ENCODE assay signal across 9 mouse cellular contexts in the genomic region with DNA sequence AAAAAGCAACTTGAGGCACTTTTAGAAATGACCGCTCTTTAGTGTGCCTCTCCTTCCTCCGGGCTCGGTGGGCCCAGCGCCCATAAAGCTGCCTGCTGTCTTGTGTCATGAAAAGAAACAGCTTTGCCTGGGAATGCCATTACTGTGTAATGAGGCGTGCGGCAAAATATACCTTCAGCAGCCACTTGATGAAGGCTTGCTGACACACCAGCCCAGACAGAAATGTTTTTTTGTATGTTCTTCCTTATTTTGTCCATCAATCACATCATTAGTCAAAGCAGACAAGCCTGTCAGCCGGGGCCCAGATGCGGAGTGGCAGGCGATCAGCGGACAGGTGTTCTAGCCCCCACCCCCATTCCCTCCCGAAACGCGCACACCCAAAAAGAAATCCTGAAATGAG.
DNase-seq lines count a peak whose midpoint lies in the region; ATAC-seq and TF ChIP-seq lines count a peak whose summit lies in the region.
"Had no signal": no experiment of that assay in that cellular context is flagged by ENCODE, and none has a peak within 500 bp of the region (broad histone marks: within the 10 kb centered on the region; RNA-seq: fewer than 3 reads in every experiment).

No protein-coding gene starts in this region.

- no peaks in the 10 kb centered on the region for H3K36me3 ChIP-seq in lung, postnatal 0 days (ENCODE audit: insufficient read depth, low read length)
- no peaks in the 10 kb centered on the region for H3K36me3 ChIP-seq in forebrain, embryonic 14.5 days (ENCODE audit: control insufficient read depth, insufficient read depth, low read length)
- H3K36me3 ChIP-seq in limb, embryonic 11.5 days (ENCODE audit: control insufficient read depth, insufficient read depth, low read length): no peaks in the 10 kb centered on the region
- H3K36me3 ChIP-seq in stomach, postnatal 0 days (ENCODE audit: control insufficient read depth, insufficient read depth, low read length): no peaks in the 10 kb centered on the region
- no peaks in the 10 kb centered on the region for H3K36me3 ChIP-seq in midbrain, embryonic 11.5 days (ENCODE audit: control insufficient read depth, insufficient read depth, low read length)
- H3K36me3 ChIP-seq: embryonic facial prominence, embryonic 15.5 days had no signal

- no peak overlapping the region for H3K4me2 ChIP-seq in lung, postnatal 0 days (replicated peaks; ENCODE audit: low read depth, low read length)
- H3K4me2 ChIP-seq in forebrain, embryonic 14.5 days (ENCODE audit: low read length): peak overlapping the region; percentile 31
- peak overlapping the region; percentile 26 for H3K4me2 ChIP-seq in limb, embryonic 11.5 days (ENCODE audit: low read depth, severe bottlenecking)
- 0 out of 2 replicates have a peak overlapping the region, but pooled peaks have one; percentile 5 for H3K4me2 ChIP-seq in stomach, postnatal 0 days (replicated peaks; ENCODE audit: low read depth)
- H3K4me2 ChIP-seq in midbrain, embryonic 11.5 days: no peak overlapping the region
- H3K4me2 ChIP-seq: embryonic facial prominence, embryonic 15.5 days had no signal

- TF ChIP-seq EP300 in lung, postnatal 0 days (IDR thresholded peaks at IDR 0.05): no peak
- no peak for TF ChIP-seq EP300 in stomach, postnatal 0 days (optimal IDR thresholded peaks at IDR 0.05)

- H3K9me3 ChIP-seq in lung, postnatal 0 days (ENCODE audit: low read length): no peaks in the 10 kb centered on the region
- H3K9me3 ChIP-seq in forebrain, embryonic 14.5 days (replicated peaks; ENCODE audit: control insufficient read depth, low read length): no peaks in the 10 kb centered on the region
- no peaks in the 10 kb centered on the region for H3K9me3 ChIP-seq in limb, embryonic 11.5 days (ENCODE audit: control insufficient read depth, low read length)
- no peaks in the 10 kb centered on the region for H3K9me3 ChIP-seq in stomach, postnatal 0 days (ENCODE audit: control insufficient read depth, low read length)
- no peaks in the 10 kb centered on the region for H3K9me3 ChIP-seq in midbrain, embryonic 11.5 days (ENCODE audit: control insufficient read depth, low read length)
- H3K9me3 ChIP-seq: embryonic facial prominence, embryonic 15.5 days had no signal

- H3K4me1 ChIP-seq in lung, postnatal 0 days (ENCODE audit: insufficient read depth, low read depth, low read length): no peaks in the 10 kb centered on the region
- H3K4me1 ChIP-seq in forebrain, embryonic 14.5 days (ENCODE audit: control insufficient read depth, insufficient read depth, low read length): peaks cover 16% of the 10 kb centered on the region; the same call in 1 of the 2 replicates
- peaks cover 19% of the 10 kb centered on the region for H3K4me1 ChIP-seq in limb, embryonic 11.5 days (ENCODE audit: control insufficient read depth, insufficient read depth, low read length)
- H3K4me1 ChIP-seq in stomach, postnatal 0 days (replicated peaks; ENCODE audit: control insufficient read depth, insufficient read depth): no peaks in the 10 kb centered on the region
- no peaks in the 10 kb centered on the region for H3K4me1 ChIP-seq in midbrain, embryonic 11.5 days (ENCODE audit: control insufficient read depth, insufficient read depth, low read length)
- H3K4me1 ChIP-seq: embryonic facial prominence, embryonic 15.5 days had no signal

- no peak overlapping the region for H3K27ac ChIP-seq in lung, postnatal 0 days (ENCODE audit: low read length)
- no peak overlapping the region for H3K27ac ChIP-seq in forebrain, embryonic 14.5 days (ENCODE audit: low read depth, low read length)
- 0 out of 2 replicates have a peak overlapping the region, but pooled peaks have one; percentile 10 for H3K27ac ChIP-seq in limb, embryonic 11.5 days (replicated peaks; ENCODE audit: low read depth, low read length)
- H3K27ac ChIP-seq in stomach, postnatal 0 days (replicated peaks): no peak overlapping the region
- H3K27ac ChIP-seq in midbrain, embryonic 11.5 days (ENCODE audit: low read depth, low read length): no peak overlapping the region
- H3K27ac ChIP-seq: embryonic facial prominence, embryonic 15.5 days had no signal

- H3K27me3 ChIP-seq in lung, postnatal 0 days (replicated peaks; ENCODE audit: insufficient read depth, low read length): no peaks in the 10 kb centered on the region
- no peaks in the 10 kb centered on the region for H3K27me3 ChIP-seq in forebrain, embryonic 14.5 days (replicated peaks; ENCODE audit: control insufficient read depth, insufficient read depth, low read length)
- no peaks in the 10 kb centered on the region for H3K27me3 ChIP-seq in limb, embryonic 11.5 days (ENCODE audit: control insufficient read depth, insufficient read depth, low read length)
- H3K27me3 ChIP-seq in stomach, postnatal 0 days (ENCODE audit: control insufficient read depth, insufficient read depth, low read length): no peaks in the 10 kb centered on the region
- H3K27me3 ChIP-seq in midbrain, embryonic 11.5 days (ENCODE audit: control insufficient read depth, insufficient read depth, low read length): no peaks in the 10 kb centered on the region
- H3K27me3 ChIP-seq: embryonic facial prominence, embryonic 15.5 days had no signal

- no peak overlapping the region for H3K4me3 ChIP-seq in lung, postnatal 0 days (ENCODE audit: low read depth, low read length)
- no peak overlapping the region for H3K4me3 ChIP-seq in forebrain, embryonic 14.5 days (ENCODE audit: low read depth, low read length)
- no peak overlapping the region for H3K4me3 ChIP-seq in limb, embryonic 11.5 days (ENCODE audit: low read depth, low read length)
- no peak overlapping the region for H3K4me3 ChIP-seq in stomach, postnatal 0 days (ENCODE audit: low read depth, low read length)
- H3K4me3 ChIP-seq in midbrain, embryonic 11.5 days (ENCODE audit: low read depth, low read length): no peak overlapping the region
- H3K4me3 ChIP-seq: embryonic facial prominence, embryonic 15.5 days had no signal

- DNase-seq in lung, postnatal 0 days (ENCODE audit: low spot score): peak; percentile 51
- DNase-seq in lung, postnatal 36 days: no peak
- peak; percentile 65 for DNase-seq in forebrain, embryonic 14.5 days (ENCODE audit: low spot score)
- peak; percentile 77 for DNase-seq in limb, embryonic 11.5 days (ENCODE audit: low spot score)
- DNase-seq in stomach, postnatal 0 days (ENCODE audit: low spot score): no peak
- DNase-seq in adrenal gland, postnatal 36 days: no peak
- no peak for DNase-seq in midbrain, embryonic 11.5 days (ENCODE audit: low spot score, missing footprints)
- DNase-seq: gastrocnemius, postnatal 14 days had no signal

- H3K9ac ChIP-seq in lung, postnatal 0 days (replicated peaks; ENCODE audit: low read depth): no peak overlapping the region
- H3K9ac ChIP-seq in forebrain, embryonic 14.5 days (ENCODE audit: low read length): no peak overlapping the region
- no peak overlapping the region for H3K9ac ChIP-seq in limb, embryonic 11.5 days (ENCODE audit: low read length)
- H3K9ac ChIP-seq in stomach, postnatal 0 days (ENCODE audit: low read length): no peak overlapping the region
- H3K9ac ChIP-seq in midbrain, embryonic 11.5 days (ENCODE audit: low read length): no peak overlapping the region
- H3K9ac ChIP-seq: embryonic facial prominence, embryonic 15.5 days had no signal

- TF ChIP-seq CTCF in lung, postnatal 0 days (IDR thresholded peaks at IDR 0.05): no peak
- TF ChIP-seq CTCF in stomach, postnatal 0 days (IDR thresholded peaks at IDR 0.05; ENCODE audit: low read depth): no peak

- ATAC-seq in lung, postnatal 0 days: peak; percentile 55; the same call in 1 of the 2 replicates
- ATAC-seq in forebrain, embryonic 14.5 days: peak; percentile 79
- peak; percentile 46; the same call in 1 of the 2 replicates for ATAC-seq in limb, embryonic 11.5 days (ENCODE audit: insufficient number of reproducible peaks, low FRiP score, low TSS enrichment, low read depth)
- no peak for ATAC-seq in stomach, postnatal 0 days (ENCODE audit: low FRiP score, low TSS enrichment)
- ATAC-seq in midbrain, embryonic 11.5 days (ENCODE audit: low FRiP score): no peak

- 45% methylated on average over 13 of the region's 13 CpGs for WGBS in lung, postnatal 0 days
- WGBS in forebrain, embryonic 14.5 days: 4% methylated on average over 13 of the region's 13 CpGs
- WGBS in limb, embryonic 11.5 days: 16% methylated on average over 13 of the region's 13 CpGs
- WGBS in stomach, postnatal 0 days: 42% methylated on average over 13 of the region's 13 CpGs
- WGBS in midbrain, embryonic 11.5 days: 83% methylated on average over 13 of the region's 13 CpGs

Comparison
In these comparisons a context has a peak if more than half of its experiments do, and no peak if none do; other contexts are left out.
1. DNase-seq: peak in lung, postnatal 0 days (single experiment), forebrain, embryonic 14.5 days (single experiment) and limb, embryonic 11.5 days (single experiment); none in lung, postnatal 36 days (single experiment), stomach, postnatal 0 days (single experiment), adrenal gland, postnatal 36 days (0 of 2) and midbrain, embryonic 11.5 days (single experiment).
2. ATAC-seq: peak in lung, postnatal 0 days (single experiment), forebrain, embryonic 14.5 days (single experiment) and limb, embryonic 11.5 days (single experiment); none in stomach, postnatal 0 days (single experiment) and midbrain, embryonic 11.5 days (single experiment).
3. H3K4me2 ChIP-seq: peak in forebrain, embryonic 14.5 days (single experiment), limb, embryonic 11.5 days (single experiment) and stomach, postnatal 0 days (single experiment); none in lung, postnatal 0 days (single experiment) and midbrain, embryonic 11.5 days (single experiment).